8 mouse cellular contexts compared by ENCODE assay signal in genomic region chr1:136133570-136134240, GRCm38 (mm10). TPM values are rescaled to one million over a fixed set of nuclear protein-coding genes. Genes with fewer than 3 reads are reported as not detected.
A peak's percentile ranks its signal among the peaks of the same experiment; 100 is the strongest.
DNase-seq lines count a peak whose midpoint lies in the region; ATAC-seq lines count a peak whose summit lies in the region.

No protein-coding gene starts in this region.

- H3K27ac ChIP-seq in neural tube, embryonic 11.5 days (ENCODE audit: low read depth, low read length): 0 out of 2 replicates have a peak overlapping the region, but pooled peaks have one; percentile 17
- no peak overlapping the region for H3K27ac ChIP-seq in embryonic facial prominence, embryonic 12.5 days
- H3K27ac ChIP-seq in hindbrain, embryonic 16.5 days (ENCODE audit: low read depth, low read length): peak overlapping the region; percentile 96

- ATAC-seq in neural tube, embryonic 11.5 days (ENCODE audit: insufficient read depth, low FRiP score, low TSS enrichment): no peak
- no peak for ATAC-seq in embryonic facial prominence, embryonic 12.5 days (ENCODE audit: insufficient number of reproducible peaks, insufficient read depth, low FRiP score, low TSS enrichment)
- no peak for ATAC-seq in hindbrain, embryonic 16.5 days
- no peak for ATAC-seq in frontal cortex, adult (ENCODE audit: low TSS enrichment)

- no peaks in the 10 kb centered on the region for H3K27me3 ChIP-seq in neural tube, embryonic 11.5 days (ENCODE audit: control insufficient read depth, insufficient read depth, low read length)
- no peaks in the 10 kb centered on the region for H3K27me3 ChIP-seq in embryonic facial prominence, embryonic 12.5 days
- H3K27me3 ChIP-seq in hindbrain, embryonic 16.5 days (replicated peaks; ENCODE audit: control insufficient read depth, insufficient read depth, low read length): no peaks in the 10 kb centered on the region

- peaks cover 57% of the 10 kb centered on the region for H3K4me1 ChIP-seq in neural tube, embryonic 11.5 days (ENCODE audit: control insufficient read depth, insufficient read depth, low read length)
- H3K4me1 ChIP-seq in embryonic facial prominence, embryonic 12.5 days: peaks cover 91% of the 10 kb centered on the region
- H3K4me1 ChIP-seq in hindbrain, embryonic 16.5 days (ENCODE audit: control insufficient read depth, insufficient read depth, low read depth, low read length): peaks cover 63% of the 10 kb centered on the region

- no peaks in the 10 kb centered on the region for H3K9me3 ChIP-seq in neural tube, embryonic 11.5 days (ENCODE audit: control insufficient read depth, low read length)
- H3K9me3 ChIP-seq in embryonic facial prominence, embryonic 12.5 days: no peaks in the 10 kb centered on the region
- no peaks in the 10 kb centered on the region for H3K9me3 ChIP-seq in hindbrain, embryonic 16.5 days (ENCODE audit: control insufficient read depth, low read length)

- peak overlapping the region; percentile 82 for H3K9ac ChIP-seq in neural tube, embryonic 11.5 days (ENCODE audit: low read length)
- peak overlapping the region; percentile 38; the same call in 1 of the 2 replicates for H3K9ac ChIP-seq in embryonic facial prominence, embryonic 12.5 days
- H3K9ac ChIP-seq in hindbrain, embryonic 16.5 days (ENCODE audit: low read depth, low read length): peak overlapping the region; percentile 96

- 27% methylated on average over 13 of the region's 13 CpGs for WGBS in neural tube, embryonic 11.5 days
- whole genome bisulfite sequencing in embryonic facial prominence, embryonic 12.5 days: 45% methylated on average over 13 of the region's 13 CpGs
- 21% methylated on average over 13 of the region's 13 CpGs for WGBS in hindbrain, embryonic 16.5 days

- H3K4me2 ChIP-seq in neural tube, embryonic 11.5 days (ENCODE audit: low read depth): peak overlapping the region; percentile 74
- peak overlapping the region; percentile 78 for H3K4me2 ChIP-seq in embryonic facial prominence, embryonic 12.5 days (replicated peaks)
- peak overlapping the region; percentile 79 for H3K4me2 ChIP-seq in hindbrain, embryonic 16.5 days (ENCODE audit: low read length)

- H3K4me3 ChIP-seq in neural tube, embryonic 11.5 days (ENCODE audit: low read depth, low read length): peak overlapping the region; percentile 72
- H3K4me3 ChIP-seq in embryonic facial prominence, embryonic 12.5 days: peak overlapping the region; percentile 78
- H3K4me3 ChIP-seq in hindbrain, embryonic 16.5 days (ENCODE audit: low read length): peak overlapping the region; percentile 84

- no peak for DNase-seq in neural tube, embryonic 11.5 days (ENCODE audit: low spot score)
- DNase-seq in neural tube, embryonic 10.5 days (ENCODE audit: extremely low spot score, low spot score): no peak
- peak; percentile 50 for DNase-seq in lung, postnatal 36 days
- no peak for DNase-seq in gastrocnemius, adult 18-20 months (ENCODE audit: low spot score)
- DNase-seq in gastrocnemius, postnatal 10 days: no peak

- H3K36me3 ChIP-seq in neural tube, embryonic 11.5 days (ENCODE audit: control insufficient read depth, insufficient read depth, low read length): no peaks in the 10 kb centered on the region
- no peaks in the 10 kb centered on the region for H3K36me3 ChIP-seq in embryonic facial prominence, embryonic 12.5 days
- H3K36me3 ChIP-seq in hindbrain, embryonic 16.5 days (ENCODE audit: control insufficient read depth, insufficient read depth, low read length): no peaks in the 10 kb centered on the region

RNA-seq across cellular contexts. Expression of gene Kif21b, which starts 2.5 kb away (rescaled TPM):
- polyA plus RNA-seq in neural tube, embryonic 11.5 days (2014; fragmentation: Nextera tagmentation; extraction: Ambion mirVana): 14.3 and 17.0 TPM in 2 replicates
- 8.6 and 9.7 TPM in 2 replicates for polyA plus RNA-seq in embryonic facial prominence, embryonic 12.5 days (2016; fragmentation: Nextera tagmentation; extraction: Ambion mirVana)
- polyA plus RNA-seq in hindbrain, embryonic 16.5 days (2015; fragmentation: Nextera tagmentation; extraction: Ambion mirVana): 43.6 and 44.3 TPM in 2 replicates
- total RNA-seq in gastrocnemius, adult 18-20 months (2021): under 1 TPM; 0.53 to 0.74 TPM
- 1 to 10 TPM; 1.1 to 2.0 TPM for total RNA-seq in gastrocnemius, postnatal 10 days (2021)

Comparison
In these comparisons a context has a peak if more than half of its experiments do, and no peak if none do; other contexts are left out.
1. H3K9ac ChIP-seq: peak in every context shown above with its lines; median percentile 96 in hindbrain, embryonic 16.5 days; 82 in neural tube, embryonic 11.5 days; 38 in embryonic facial prominence, embryonic 12.5 days.